Mouse (Mus musculus) small intestine, adult 2 months (tissue): ENCODE data around the gene Insl3. TPM values are rescaled to one million over a fixed set of nuclear protein-coding genes. Genes with fewer than 3 reads are reported as not detected.

Source experiments
- H3K27ac ChIP-seq: fragments of 200-500 bp; 2 replicates; pipeline ENCODE4 v1.5.1; 2012; ENCODE audit warnings: low read depth, low read length, control low read depth, inconsistent platforms; ENCODE audit not compliant: insufficient read depth
- H3K27me3 ChIP-seq: fragments of 200-500 bp; 2 replicates; pipeline ENCODE4 v1.6.1; 2012; ENCODE audit warnings: mild to moderate bottlenecking, moderate library complexity, low read length, inconsistent platforms; ENCODE audit not compliant: control insufficient read depth, insufficient read depth
- H3K36me3 ChIP-seq: fragments of 200-500 bp; 2 replicates; pipeline ENCODE4 v1.6.1; 2012; ENCODE audit warnings: mild to moderate bottlenecking, low read length, control low read depth, inconsistent platforms; ENCODE audit not compliant: control insufficient read depth, insufficient read depth
- H3K4me1 ChIP-seq: fragments of 200-500 bp; 2 replicates; pipeline ENCODE4 v1.6.1; 2012; ENCODE audit warnings: low read length, inconsistent platforms, mixed read lengths; ENCODE audit not compliant: control insufficient read depth, insufficient read depth, insufficient read length
- H3K4me3 ChIP-seq: fragments of 200-500 bp; 2 replicates; pipeline ENCODE4 v1.5.1; 2012; ENCODE audit warnings: low read depth, mild to moderate bottlenecking, control low read depth, inconsistent platforms, low read length, moderate library complexity
- CTCF ChIP-seq: fragments of 200-500 bp; IDR thresholded peaks from 2 replicates; pipeline ENCODE4 v1.5.1; 2012; ENCODE audit warnings: low read depth, mild to moderate bottlenecking, control low read depth, inconsistent platforms, low read length, moderate library complexity, mixed read lengths; ENCODE audit not compliant: insufficient replicate concordance, insufficient read length; ENCODE audit errors: extremely low read depth
- POLR2A ChIP-seq: fragments of 200-500 bp; IDR thresholded peaks from 2 replicates; pipeline ENCODE4 v1.6.1; 2012; ENCODE audit warnings: low read depth, mild to moderate bottlenecking, control low read depth, inconsistent platforms, low read length, moderate library complexity
- WGBS: fragments of 180-500 bp; shearing (Covaris S2); methylation state at CpG from one replicate; pipeline ENCODE4 v1.1.7; 2018; 5-methylcytosine and 5-hydroxymethylcytosine counted together
- polyA plus RNA-seq: library from polyadenylated mRNA; depleted of rRNA; stranded (reverse); fragments of >200 nt; gene quantifications from 2 replicates; pipeline ENCODE4 v1.2.3, GENCODE M21; 2012

Insl3 gene
- polyA plus RNA-seq, 1 experiment, result 30.2 TPM

- Histone ChIP-seq H3K4me1 (peaks cover 17% of the 10 kb centered on the region), H3K36me3 (no peaks in the 10 kb centered on the region), H3K27ac (no peak overlapping the region), H3K27me3 (0 out of 2 replicates have a peak, but pooled peaks cover 10% of the 10 kb centered on the region), H3K4me3 (no peak overlapping the region)
- WGBS, result 57% methylated on average over 6 of the region's 6 CpGs
- TF ChIP-seq CTCF (no peak), POLR2A (no peak)
Measured at GRCm38 (mm10) chr8:71672168-71672735, 16.8 kb upstream of the Insl3 start.

DNA sequence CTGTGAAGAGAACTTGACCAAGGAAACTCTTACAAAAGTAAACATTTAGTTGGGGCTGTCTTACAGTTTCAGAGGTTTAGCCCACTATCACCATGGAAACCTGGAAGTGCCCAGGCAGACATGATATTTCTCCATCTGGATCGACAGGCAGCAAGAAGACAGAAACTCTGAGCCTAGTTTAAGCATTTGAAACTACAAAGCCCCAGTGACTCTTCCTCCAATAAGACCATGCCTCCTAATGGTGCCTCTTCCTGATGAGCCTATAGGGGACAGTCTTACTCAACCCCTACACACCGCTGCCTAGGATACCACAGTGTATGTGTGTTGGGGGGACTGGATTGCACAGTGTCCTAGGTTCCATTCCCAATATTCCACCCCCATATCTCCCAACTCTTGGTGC lies 14.9 kb upstream of the Insl3 start:
- Histone ChIP-seq H3K36me3 (no peaks in the 10 kb centered on the region), H3K27ac (no peak overlapping the region), H3K4me1 (peaks cover 9% of the 10 kb centered on the region), H3K4me3 (no peak overlapping the region), H3K27me3 (0 out of 2 replicates have a peak, but pooled peaks cover 10% of the 10 kb centered on the region)
- WGBS, result 69% methylated on average over 2 of the region's 2 CpGs
- TF ChIP-seq POLR2A (no peak), CTCF (no peak)

GRCm38 (mm10) chr8:71675456-71676019 lies 13.5 kb upstream of the Insl3 start:
- Histone ChIP-seq H3K4me3 (peak overlapping the region; percentile 82; the same call in 1 of the 2 replicates), H3K27ac (peak overlapping the region; percentile 66; the same call in 1 of the 2 replicates), H3K4me1 (peaks cover 12% of the 10 kb centered on the region), H3K36me3 (0 out of 2 replicates have a peak, but pooled peaks cover 1% of the 10 kb centered on the region), H3K27me3 (0 out of 2 replicates have a peak, but pooled peaks cover 7% of the 10 kb centered on the region)
- 50% methylated on average over 9 of the region's 9 CpGs for WGBS
- no peak for TF ChIP-seq CTCF
- no peak for TF ChIP-seq POLR2A

DNA sequence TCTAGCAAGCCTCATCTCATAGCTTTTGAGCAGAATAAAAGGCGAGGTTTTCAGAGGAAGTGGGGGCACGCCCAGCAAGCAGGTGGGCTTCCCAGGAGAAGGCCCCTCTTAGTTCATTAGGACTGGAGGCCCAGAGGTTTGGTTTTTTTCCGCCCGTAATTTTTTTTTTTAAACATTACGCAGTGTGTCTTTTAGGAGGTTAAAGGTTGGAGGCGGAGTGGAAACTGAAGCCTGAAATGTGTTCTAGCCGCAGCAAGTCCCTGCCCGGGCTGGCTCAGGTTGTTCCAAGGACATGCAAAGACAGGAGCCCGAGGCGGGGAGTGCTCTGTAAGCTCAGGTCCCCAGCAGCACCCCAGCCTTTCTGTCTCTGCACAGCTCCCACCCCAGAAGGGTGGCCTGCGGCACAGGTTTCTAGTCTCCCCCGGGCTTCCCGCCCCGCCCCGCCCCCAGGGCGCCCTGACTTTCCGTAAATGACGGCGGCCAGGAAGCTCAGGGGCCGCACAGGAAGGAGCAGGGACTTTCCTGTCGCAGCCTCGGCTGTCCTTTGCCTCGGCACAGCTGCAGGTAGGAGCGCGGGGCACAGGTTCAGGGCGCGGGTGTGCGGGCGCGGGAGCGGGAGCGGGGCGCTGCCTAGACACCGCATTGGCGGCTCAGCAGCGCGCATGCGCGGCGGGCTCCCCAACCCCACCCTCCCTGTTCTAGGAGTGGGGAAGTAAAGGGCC lies 12.8 kb upstream of the Insl3 start, which contains the start of gene Jak3:
TSS of gene Jak3 (plus strand) at position 277 of the 722 bp plus-strand sequence.
- Histone ChIP-seq H3K4me1 (peaks cover 8% of the 10 kb centered on the region), H3K27ac (peak within 1 kb of the TSS; percentile 66), H3K36me3 (peaks cover 1% of the 10 kb centered on the region; the same call in 1 of the 2 replicates), H3K4me3 (peak within 1 kb of the TSS; percentile 82), H3K27me3 (0 out of 2 replicates have a peak, but pooled peaks cover 1% of the 10 kb centered on the region)
- WGBS, result under 1% methylated on average over 40 of the region's 40 CpGs
- TF ChIP-seq POLR2A, result no peak
- TF ChIP-seq CTCF, result no peak

DNA sequence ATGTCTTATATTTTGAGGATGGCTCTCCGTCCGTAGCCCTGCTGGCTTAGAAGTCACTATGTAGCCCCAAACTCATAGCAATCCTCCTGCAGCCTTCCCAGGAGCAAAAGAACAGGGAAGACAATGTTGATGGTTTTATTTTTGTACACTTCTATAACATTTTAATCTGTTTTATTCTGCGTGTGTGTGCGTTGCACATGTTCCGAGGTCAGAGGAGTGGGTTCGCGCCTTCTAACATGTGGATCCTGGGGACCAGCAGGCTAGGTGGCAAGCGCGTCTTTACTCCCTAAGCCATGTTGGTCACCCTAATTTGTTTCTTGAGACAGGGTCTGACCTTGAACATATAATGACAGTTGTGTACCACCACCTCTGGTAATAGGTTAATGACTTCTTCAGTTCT lies 12.2 kb upstream of the Insl3 start:
- WGBS, result 46% methylated on average over 9 of the region's 9 CpGs
- peak overlapping the region; percentile 66 for H3K27ac ChIP-seq
- peaks cover 1% of the 10 kb centered on the region; the same call in 1 of the 2 replicates for H3K36me3 ChIP-seq
- H3K27me3 ChIP-seq, result no peaks in the 10 kb centered on the region
- TF ChIP-seq CTCF (no peak), POLR2A (no peak)
- peak overlapping the region; percentile 82 for H3K4me3 ChIP-seq
- H3K4me1 ChIP-seq, result peaks cover 5% of the 10 kb centered on the region

DNA sequence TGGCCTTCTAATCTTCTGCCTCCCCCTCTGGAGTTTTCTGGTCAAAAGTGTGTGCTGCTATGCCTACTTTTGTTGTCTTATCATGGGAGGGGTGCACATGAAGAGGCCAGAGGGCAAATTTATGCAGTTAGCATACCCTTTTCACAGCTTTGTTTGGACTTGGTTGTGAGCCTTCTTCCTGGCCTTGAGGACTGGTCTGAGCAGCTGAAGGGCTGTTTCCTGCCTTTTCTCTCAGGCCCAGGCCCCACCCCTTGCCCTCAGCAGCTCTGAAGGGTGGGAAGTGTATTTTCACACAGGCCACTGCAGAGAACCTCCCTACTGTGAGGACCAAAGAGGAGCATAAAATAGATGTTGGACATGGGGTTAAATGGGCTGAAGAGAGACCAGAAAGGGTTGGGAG lies 11.5 kb upstream of the Insl3 start:
- Histone ChIP-seq H3K36me3 (peaks cover 1% of the 10 kb centered on the region; the same call in 1 of the 2 replicates), H3K4me1 (peaks cover 5% of the 10 kb centered on the region), H3K27me3 (no peaks in the 10 kb centered on the region), H3K27ac (no peak overlapping the region; the same call in 1 of the 2 replicates), H3K4me3 (no peak overlapping the region)
- TF ChIP-seq POLR2A (no peak), CTCF (no peak)

DNA sequence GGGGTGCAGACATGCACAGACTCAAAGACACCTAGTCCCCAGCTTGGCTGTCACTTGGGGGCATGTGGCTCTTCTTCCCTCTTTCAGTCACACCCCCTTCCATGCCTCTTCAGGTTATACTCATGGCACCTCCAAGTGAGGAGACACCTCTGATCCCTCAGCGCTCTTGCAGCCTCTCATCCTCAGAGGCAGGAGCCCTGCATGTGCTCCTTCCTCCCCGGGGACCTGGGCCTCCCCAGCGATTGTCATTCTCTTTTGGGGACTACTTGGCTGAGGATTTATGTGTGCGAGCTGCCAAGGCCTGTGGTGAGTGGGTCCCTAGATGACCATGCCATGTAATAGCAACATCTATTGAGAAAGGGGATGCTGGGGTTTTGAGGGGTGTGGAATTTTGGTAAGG lies 10.8 kb upstream of the Insl3 start:
- Histone ChIP-seq H3K4me3 (no peak overlapping the region), H3K36me3 (peaks cover 1% of the 10 kb centered on the region; the same call in 1 of the 2 replicates), H3K27me3 (no peaks in the 10 kb centered on the region), H3K4me1 (peaks cover 5% of the 10 kb centered on the region), H3K27ac (no peak overlapping the region)
- TF ChIP-seq POLR2A (no peak), CTCF (no peak)
- WGBS, result 85% methylated on average over 4 of the region's 4 CpGs
